Mouse (Mus musculus) heart, postnatal 0 days (tissue): ENCODE results near the gene Nkx6-1. TPM values are rescaled to one million over a fixed set of nuclear protein-coding genes. Genes with fewer than 3 reads are reported as not detected.

Experiments
- ATAC-seq: fragments of 200-750 bp; cut with Nextera tagmentation; 2 replicates; pipeline ENCODE4 v1.8.0; 2017; ENCODE audit warnings: low read depth, moderate number of reproducible peaks, moderate library complexity; ENCODE audit not compliant: insufficient read depth
- DNase-seq: peaks from one replicate; pipeline ENCODE4 v3.0.0-alpha.2; 2016; ENCODE audit warnings: low spot score
- H3K27ac ChIP-seq: fragments of 300-500 bp; sonication (generic); 2 replicates; pipeline ENCODE4 v1.5.1; 2014; ENCODE audit warnings: low read depth, mild to moderate bottlenecking
- H3K27me3 ChIP-seq: fragments of 300-500 bp; sonication (generic); 2 replicates; pipeline ENCODE4 v1.6.1; 2014; ENCODE audit warnings: low read length, mixed read lengths; ENCODE audit not compliant: control insufficient read depth, insufficient read depth
- H3K36me3 ChIP-seq: fragments of 300-500 bp; sonication (generic); replicated peaks from 2 replicates; pipeline ENCODE4 v1.6.1; 2014; ENCODE audit warnings: low read length, mixed read lengths; ENCODE audit not compliant: control insufficient read depth, insufficient read depth
- H3K4me1 ChIP-seq: fragments of 300-500 bp; sonication (generic); 2 replicates; pipeline ENCODE4 v1.6.1; 2014; ENCODE audit warnings: antibody characterized with exemption; ENCODE audit not compliant: control insufficient read depth, insufficient read depth
- H3K4me2 ChIP-seq: fragments of 300-500 bp; sonication (generic); 2 replicates; pipeline ENCODE4 v1.6.1; 2014; ENCODE audit warnings: low read depth, mild to moderate bottlenecking, low read length, moderate library complexity
- H3K4me3 ChIP-seq: fragments of 300-500 bp; sonication (generic); 2 replicates; pipeline ENCODE4 v1.5.1; 2014; ENCODE audit warnings: low read depth, low read length
- H3K9ac ChIP-seq: fragments of 300-500 bp; sonication (generic); replicated peaks from 2 replicates; pipeline ENCODE4 v1.6.1; 2014; ENCODE audit warnings: low read depth, low read length, mixed read lengths
- H3K9me3 ChIP-seq: fragments of 300-500 bp; sonication (generic); replicated peaks from 2 replicates; pipeline ENCODE4 v1.6.1; 2016; ENCODE audit warnings: low read length; ENCODE audit not compliant: control insufficient read depth
- CTCF ChIP-seq: IDR thresholded peaks from 2 replicates; pipeline ENCODE4 v1.5.1; 2016; ENCODE audit warnings: antibody characterized with exemption, control low read depth, low read depth
- EP300 ChIP-seq: IDR thresholded peaks from 2 replicates; pipeline ENCODE4 v1.6.1; 2016; ENCODE audit warnings: antibody characterized with exemption, low read depth
- WGBS: fragments of 180-500 bp; shearing (Covaris S2); extraction: QIAGEN DNeasy Blood & Tissue Kit; methylation state at CpG from one replicate; pipeline ENCODE4 v1.1.7; 2014; 5-methylcytosine and 5-hydroxymethylcytosine counted together
- polyA plus RNA-seq: library from polyadenylated mRNA; unstranded; fragments of >200 nt; fragmentation: Nextera tagmentation; extraction: Ambion mirVana; gene quantifications from 2 replicates; pipeline ENCODE4 v1.2.1, GENCODE M21; 2015
- total RNA-seq: library from RNA; depleted of rRNA; stranded (reverse); fragments of >200 nt; gene quantifications from 2 replicates; pipeline ENCODE4 v1.2.3, GENCODE M21; 2014; ENCODE audit warnings: low replicate concordance; rRNA removed

The Nkx6-1 gene
- total and polyA plus RNA-seq, 2 experiments from 2014 or later = not detected

GRCm38 (mm10) chr5:101646961-101647575 lies 17.7 kb downstream of the Nkx6-1 start:
- DNase-seq = no peak
- H3K9me3 ChIP-seq = peaks cover 5% of the 10 kb centered on the region; the same call in 1 of the 2 replicates
- no peak overlapping the region for H3K27ac ChIP-seq
- H3K9ac ChIP-seq = no peak overlapping the region
- no peaks in the 10 kb centered on the region for H3K4me1 ChIP-seq
- ATAC-seq = no peak
- no peak overlapping the region for H3K4me2 ChIP-seq
- TF ChIP-seq EP300 (no peak), CTCF (no peak)
- no peaks in the 10 kb centered on the region for H3K36me3 ChIP-seq
- peaks cover 66% of the 10 kb centered on the region for H3K27me3 ChIP-seq
- H3K4me3 ChIP-seq = no peak overlapping the region
- 42% methylated on average over 20 of the region's 20 CpGs for WGBS

GRCm38 (mm10) chr5:101645071-101645470 lies 19.7 kb downstream of the Nkx6-1 start:
- H3K4me1 ChIP-seq = no peaks in the 10 kb centered on the region
- DNase-seq (no peak), ATAC-seq (no peak)
- no peak for TF ChIP-seq CTCF
- TF ChIP-seq EP300 = no peak
- H3K4me2 ChIP-seq = no peak overlapping the region
- no peak overlapping the region for H3K27ac ChIP-seq
- no peak overlapping the region for H3K4me3 ChIP-seq
- peaks cover 56% of the 10 kb centered on the region for H3K27me3 ChIP-seq
- no peaks in the 10 kb centered on the region for H3K9me3 ChIP-seq
- H3K9ac ChIP-seq = no peak overlapping the region
- no peaks in the 10 kb centered on the region for H3K36me3 ChIP-seq
- WGBS = 71% methylated on average over 8 of the region's 8 CpGs

DNA sequence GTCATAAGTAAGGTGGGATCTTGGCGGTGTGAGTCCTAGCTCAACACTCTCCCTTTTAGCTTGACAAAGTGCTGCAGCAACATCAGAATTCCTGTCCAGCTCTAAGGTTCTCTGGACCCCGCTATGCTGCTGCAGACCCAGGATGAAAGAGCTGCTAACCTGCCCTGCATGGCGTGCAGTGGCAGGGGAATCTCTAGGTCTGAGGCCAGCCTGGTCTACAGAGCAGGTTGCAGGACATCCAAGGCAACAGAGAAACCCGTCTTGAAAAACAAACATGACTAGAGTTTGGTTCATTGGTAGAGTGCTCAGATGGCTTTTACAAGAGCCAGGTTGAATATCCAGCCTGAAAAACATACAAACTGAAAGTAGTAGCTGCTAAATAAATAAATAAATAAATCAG lies 26.7 kb downstream of the Nkx6-1 start:
- Histone ChIP-seq H3K4me2 (no peak overlapping the region), H3K4me3 (no peak overlapping the region), H3K9me3 (no peaks in the 10 kb centered on the region), H3K27me3 (no peaks in the 10 kb centered on the region), H3K27ac (no peak overlapping the region), H3K36me3 (no peaks in the 10 kb centered on the region), H3K4me1 (no peaks in the 10 kb centered on the region), H3K9ac (no peak overlapping the region)
- DNase-seq (no peak), ATAC-seq (no peak)
- TF ChIP-seq EP300 = no peak
- WGBS = 83% methylated on average over 4 of the region's 4 CpGs

Other genes with a start within 250 kb of the Nkx6-1 start
- 7.0 and 7.1 TPM in 2 replicates for gene Cds1, start 100.1 kb upstream of the Nkx6-1 start, total RNA-seq
- 0.45 and 0.48 TPM in 2 replicates for gene Cds1, start 100.1 kb upstream of the Nkx6-1 start, polyA plus RNA-seq